Mouse (Mus musculus) megakaryocyte, embryonic 14.5 days (primary cell): ENCODE results near the gene Rgcc.

Source experiments
- FLI1 ChIP-seq: IDR thresholded peaks from 2 replicates; pipeline ENCODE4 v1.6.1; 2012; ENCODE audit warnings: low read length, inconsistent platforms, mixed read lengths
- GATA1 ChIP-seq: IDR thresholded peaks from 3 replicates; pipeline ENCODE4 v1.6.1; 2012; ENCODE audit warnings: mixed read lengths, low read length, inconsistent platforms, borderline replicate concordance

- no peak for TF ChIP-seq GATA1
- TF ChIP-seq FLI1: no peak
Measured at GRCm38 (mm10) chr14:79314245-79315010, 13.0 kb upstream of the Rgcc start.
